Mouse (Mus musculus): ENCODE results near the gene Mrap.

The Mrap gene

GRCm38 (mm10) chr16:90753386-90753941 is 15.5 kb downstream of the Mrap start:
- DNase-seq (ENCODE audit: low spot score), result no peak

- DNase-seq (ENCODE audit: low spot score), result no peak
Observed at GRCm38 (mm10) chr16:90759335-90759734, 21.3 kb downstream of the Mrap start.

- no peak for DNase-seq (ENCODE audit: low spot score)
Observed at GRCm38 (mm10) chr16:90760515-90760914, 22.5 kb downstream of the Mrap start.

GRCm38 (mm10) chr16:90765195-90765877 is 27.3 kb downstream of the Mrap start:
- no peak for DNase-seq (ENCODE audit: low spot score)

DNA sequence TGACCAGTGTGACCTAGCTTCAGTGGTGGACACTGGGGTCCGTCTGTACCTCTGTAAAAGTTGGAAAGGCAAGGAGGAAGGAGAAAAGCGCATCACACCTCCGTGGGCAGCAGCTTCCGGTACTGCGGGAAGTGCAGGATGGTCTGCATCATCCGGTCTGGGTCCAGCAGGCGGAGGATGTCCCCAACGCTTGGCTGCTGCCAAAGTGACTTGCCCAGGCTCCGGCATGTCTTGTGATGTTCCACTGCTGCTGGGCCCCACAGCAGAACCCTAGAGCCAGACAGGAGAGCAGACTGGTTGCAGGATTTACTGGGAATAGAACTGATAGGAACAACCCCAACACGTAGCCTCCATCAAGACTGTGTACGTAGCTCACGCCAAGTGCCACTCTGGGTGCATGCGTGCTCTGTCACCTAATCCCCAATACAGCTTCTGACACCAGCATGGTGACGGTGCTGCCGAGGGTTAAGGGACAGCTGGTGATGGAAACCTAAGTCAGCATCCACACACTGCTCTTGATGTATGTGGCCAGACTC is 29.0 kb downstream of the Mrap start:
- no peak for DNase-seq (ENCODE audit: low spot score)

DNA sequence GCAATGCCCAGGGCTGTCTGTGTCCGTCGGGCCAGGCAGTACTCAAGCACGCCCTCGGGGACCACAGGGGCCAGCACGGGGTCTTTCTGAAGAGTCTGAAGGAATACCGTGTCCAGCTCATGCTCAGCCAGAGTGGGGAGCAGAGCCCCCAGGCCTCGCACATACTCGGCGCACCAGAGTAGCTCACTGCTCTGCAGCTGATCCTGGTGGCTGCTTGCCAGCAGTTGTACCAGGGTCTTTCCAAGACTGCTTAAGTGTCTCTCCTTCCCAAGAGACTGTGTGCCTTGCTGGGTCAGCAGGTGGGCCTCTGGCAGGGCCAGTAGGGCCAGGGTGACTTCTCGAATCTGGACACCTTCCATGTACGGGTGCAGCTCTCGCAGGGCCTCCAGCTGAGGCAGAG is 36.2 kb downstream of the Mrap start:
- no peak for DNase-seq (ENCODE audit: low spot score)

DNA sequence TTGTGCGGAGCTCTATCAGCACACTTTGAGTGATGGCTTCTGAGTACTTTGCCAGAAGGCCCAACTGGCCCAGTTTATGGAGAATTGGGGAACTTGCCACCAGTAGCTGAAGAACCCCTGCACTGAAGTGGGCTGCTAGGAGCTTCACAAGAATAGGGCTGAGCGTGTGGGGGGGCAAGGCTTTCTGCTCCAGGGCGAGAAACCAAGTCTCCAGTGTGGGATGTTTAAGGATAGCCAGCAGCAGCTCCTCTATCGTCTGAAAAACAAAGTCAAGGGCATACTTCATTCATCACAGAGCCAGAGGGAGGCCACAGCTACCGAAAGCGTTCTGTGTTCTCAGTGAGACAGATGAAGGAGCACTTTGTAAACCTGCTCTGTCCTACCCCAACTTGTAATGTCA is 36.6 kb downstream of the Mrap start:
- DNase-seq (ENCODE audit: low spot score), result no peak

DNA sequence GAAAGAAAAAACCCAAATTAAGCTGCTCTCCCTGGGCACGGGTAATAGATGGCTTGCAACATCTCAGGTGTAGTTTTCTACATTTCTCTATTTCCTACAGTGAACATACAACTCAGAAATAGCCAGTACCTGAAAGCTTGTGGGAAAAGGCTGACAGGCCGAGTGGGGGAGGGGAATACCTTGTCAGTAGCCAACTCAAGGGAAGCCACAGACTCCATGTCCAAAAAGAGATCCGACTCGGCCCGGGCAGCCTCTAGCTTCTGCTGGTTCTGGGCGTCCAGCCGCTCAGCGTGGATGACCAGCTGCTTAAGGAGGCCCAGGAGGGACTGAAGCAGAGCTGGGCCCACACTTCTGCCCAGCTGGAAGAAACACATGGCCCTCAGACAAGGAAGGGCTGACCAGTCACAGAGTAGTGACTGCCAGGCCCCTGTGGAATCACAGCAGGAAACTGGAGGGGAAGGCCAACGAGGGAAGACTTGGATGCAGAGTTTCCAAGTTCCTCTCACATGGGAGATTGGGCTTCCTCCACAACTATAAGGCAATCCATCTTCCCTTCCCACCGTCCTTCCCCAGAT is 38.0 kb downstream of the Mrap start:
- peak; percentile 38 for DNase-seq (ENCODE audit: low spot score)

GRCm38 (mm10) chr16:90779783-90780182 is 41.8 kb downstream of the Mrap start:
- DNase-seq (ENCODE audit: low spot score), result no peak

GRCm38 (mm10) chr16:90783302-90783701 is 45.3 kb downstream of the Mrap start:
- DNase-seq (ENCODE audit: low spot score), result no peak

DNA sequence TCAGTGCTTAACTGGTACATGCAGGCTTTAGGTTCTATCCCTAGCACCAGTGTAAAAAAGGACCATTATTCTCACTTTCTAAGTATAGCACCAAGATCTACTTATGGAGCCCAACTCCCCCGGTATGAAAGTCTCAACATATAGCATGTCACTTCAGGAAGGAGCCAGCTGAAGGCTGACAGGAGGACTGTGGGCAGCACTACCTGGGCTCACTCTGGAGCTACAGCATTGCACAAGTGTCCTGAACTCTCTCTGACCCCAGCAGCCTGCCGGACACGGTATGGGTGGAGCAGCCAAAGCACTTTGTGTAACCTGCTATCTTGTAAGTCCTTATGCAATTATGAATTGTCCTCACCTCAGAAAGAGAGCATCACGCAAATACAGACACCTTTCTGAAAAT is 47.2 kb downstream of the Mrap start:
- no peak for DNase-seq (ENCODE audit: low spot score)

DNA sequence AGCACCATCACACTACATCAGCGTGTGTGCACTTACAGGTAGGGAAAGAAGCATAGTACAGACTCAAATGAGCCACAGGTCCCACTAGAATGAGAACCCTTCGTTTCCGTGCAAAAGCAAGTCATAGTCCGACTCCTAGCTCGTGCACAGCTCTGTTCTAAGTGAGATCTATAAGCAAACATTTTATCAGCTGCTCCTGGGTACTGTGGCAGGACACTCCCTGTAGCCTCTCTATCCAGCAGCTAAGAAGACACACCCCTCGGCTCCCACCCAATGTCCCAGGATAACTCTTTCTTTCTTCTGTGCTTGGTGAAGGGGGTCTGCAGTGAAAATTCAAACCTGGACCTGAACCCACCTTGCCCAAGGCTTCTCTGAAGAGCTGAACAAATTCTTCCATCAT is 50.6 kb downstream of the Mrap start:
- DNase-seq (ENCODE audit: low spot score), result no peak

DNA sequence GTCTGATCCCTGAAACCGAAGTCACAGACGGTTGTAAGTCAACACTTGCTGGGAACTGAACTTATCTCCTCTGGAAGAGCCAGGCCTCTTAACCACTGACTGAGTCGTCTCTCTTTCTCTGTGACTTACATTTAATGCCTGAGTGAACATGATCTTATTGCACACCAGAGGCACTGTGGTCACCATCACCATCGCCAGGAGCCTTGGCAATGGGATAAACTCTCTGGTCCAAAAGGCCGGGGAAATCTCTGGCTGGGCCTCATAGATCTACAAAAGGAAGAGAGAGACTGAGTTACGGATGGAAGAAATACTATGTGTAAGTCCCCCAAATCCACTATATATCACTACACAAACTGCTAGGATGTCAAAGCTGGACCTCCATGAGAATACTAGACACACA is 52.9 kb downstream of the Mrap start:
- DNase-seq (ENCODE audit: low spot score), result no peak

DNA sequence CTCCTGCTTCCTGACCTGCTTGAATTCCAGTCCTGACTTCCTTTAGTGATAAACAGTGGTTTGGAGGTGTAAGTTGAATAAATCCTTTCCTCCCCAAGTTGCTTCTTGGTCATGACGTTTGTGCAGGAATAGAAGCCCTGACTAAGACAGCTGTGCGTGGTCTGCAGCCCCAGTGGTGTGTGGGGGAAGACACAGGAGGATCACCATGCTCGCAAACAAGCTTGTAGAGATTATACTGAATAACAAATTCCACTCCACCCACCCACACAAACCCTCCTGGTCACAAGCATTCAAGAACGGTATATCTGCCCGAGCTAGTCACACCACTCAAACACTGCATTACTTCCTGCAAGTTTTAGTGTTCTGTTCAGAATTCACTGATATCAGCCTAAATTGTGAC is 54.1 kb downstream of the Mrap start:
- DNase-seq (ENCODE audit: low spot score), result no peak

DNA sequence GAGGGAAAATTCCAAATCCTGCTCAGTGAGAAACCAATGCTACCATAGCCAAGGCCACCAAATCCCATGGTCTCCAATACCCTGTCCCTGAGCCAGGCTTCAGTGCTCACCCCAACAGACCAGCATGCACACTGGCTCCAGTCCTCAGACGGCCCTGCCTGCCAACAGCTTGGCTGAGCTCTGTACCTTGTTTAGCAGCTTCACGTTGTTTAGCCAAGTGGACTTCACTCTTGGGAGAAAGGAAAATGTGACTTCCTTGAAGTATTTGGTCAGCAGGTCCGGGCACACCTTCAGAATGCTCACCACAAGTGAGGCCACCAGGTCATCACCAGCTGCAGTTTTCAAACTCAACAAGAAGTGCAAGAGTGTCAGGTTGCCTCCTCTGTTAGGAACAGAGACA is 54.5 kb downstream of the Mrap start:
- DNase-seq (ENCODE audit: low spot score), result no peak

GRCm38 (mm10) chr16:90794708-90795107 is 56.7 kb downstream of the Mrap start:
- DNase-seq (ENCODE audit: low spot score), result peak; percentile 62

GRCm38 (mm10) chr16:90798446-90798845 is 60.4 kb downstream of the Mrap start:
- DNase-seq (ENCODE audit: low spot score), result no peak

DNA sequence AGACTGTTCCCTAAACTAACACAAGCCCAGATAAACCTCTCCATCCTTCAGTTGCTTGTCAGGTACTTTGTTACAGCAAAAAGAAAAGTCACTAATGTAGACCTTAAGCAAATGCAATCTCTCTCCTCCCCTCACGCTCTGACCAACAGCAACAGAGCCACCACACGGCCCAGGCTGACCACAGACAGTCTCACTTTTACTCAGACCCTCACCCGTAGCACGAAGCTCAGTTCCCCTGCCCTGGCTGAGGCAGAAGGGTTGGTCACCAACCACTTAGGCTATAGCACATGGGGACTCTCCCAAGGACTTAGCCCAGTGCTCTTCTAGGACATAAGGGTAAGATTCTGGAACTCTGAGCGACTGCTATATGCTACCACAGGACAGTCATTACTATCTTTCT is 60.8 kb downstream of the Mrap start:
- no peak for DNase-seq (ENCODE audit: low spot score)

All from MN1 (cell line).